Mouse (Mus musculus): ENCODE measurements at regions not wholly inside any gene's neighbourhood (a gene's known extent, or its start where the extent isn't known, plus 50 kb on each side); places are given as distances from the start of the nearest gene placed in this dataset.

DNA sequence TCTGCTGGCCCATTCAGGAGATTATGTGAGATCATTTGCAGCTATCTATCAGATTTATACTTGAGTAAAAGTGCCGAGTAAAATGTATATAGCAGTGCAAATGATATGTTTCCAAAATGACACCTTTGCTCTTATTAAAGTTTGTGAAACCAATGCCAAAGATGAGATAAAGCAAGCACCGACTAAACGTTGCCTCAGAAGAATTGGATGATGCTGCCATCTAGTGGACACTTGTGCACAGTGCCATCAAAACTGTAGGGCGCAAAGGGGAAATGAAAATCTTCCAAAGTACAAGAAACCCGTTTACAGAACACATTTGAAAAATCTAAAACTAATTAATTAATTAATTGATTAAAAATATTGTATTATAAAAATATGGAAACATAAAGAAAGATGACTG is 127.2 kb downstream of the Atxn7l3b start:
- H3K27me3 ChIP-seq (ENCODE audit: control insufficient read depth, insufficient read depth, low read length) = no peaks in the 10 kb centered on the region
- H3K4me2 ChIP-seq (replicated peaks; ENCODE audit: low read depth, low read length) = no peak overlapping the region
- DNase-seq (ENCODE audit: low spot score) (peak; percentile 76), ATAC-seq (ENCODE audit: low FRiP score) (peak; percentile 36; the same call in 1 of the 2 replicates)
- no peaks in the 10 kb centered on the region for H3K9me3 ChIP-seq (ENCODE audit: control insufficient read depth, low read length)
- WGBS = 10% methylated on average over 5 of the region's 5 CpGs
- H3K36me3 ChIP-seq (ENCODE audit: control insufficient read depth, insufficient read depth, low read length) = no peaks in the 10 kb centered on the region
- no peaks in the 10 kb centered on the region for H3K4me1 ChIP-seq (replicated peaks; ENCODE audit: control insufficient read depth, insufficient read depth, low read length)
- H3K27ac ChIP-seq (ENCODE audit: low read depth, low read length) = no peak overlapping the region
- no peak overlapping the region for H3K4me3 ChIP-seq (ENCODE audit: low read depth, low read length)
- no peak overlapping the region for H3K9ac ChIP-seq (ENCODE audit: low read depth, low read length)

- 58% methylated on average over 7 of the region's 7 CpGs for WGBS
- Histone ChIP-seq H3K9ac (ENCODE audit: low read depth, low read length) (no peak overlapping the region), H3K4me3 (ENCODE audit: low read depth, low read length) (no peak overlapping the region), H3K4me1 (replicated peaks; ENCODE audit: control insufficient read depth, insufficient read depth, low read length) (no peaks in the 10 kb centered on the region), H3K4me2 (replicated peaks; ENCODE audit: low read depth, low read length) (no peak overlapping the region), H3K36me3 (ENCODE audit: control insufficient read depth, insufficient read depth, low read length) (no peaks in the 10 kb centered on the region), H3K9me3 (ENCODE audit: control insufficient read depth, low read length) (no peaks in the 10 kb centered on the region), H3K27ac (ENCODE audit: low read depth, low read length) (no peak overlapping the region), H3K27me3 (ENCODE audit: control insufficient read depth, insufficient read depth, low read length) (no peaks in the 10 kb centered on the region)
- no peak for ATAC-seq (ENCODE audit: low FRiP score)
- DNase-seq (ENCODE audit: low spot score) = no peak
These were observed 130.2 kb downstream of the Atxn7l3b start for GRCm38 (mm10) chr10:112798603-112799002.

- H3K4me1 ChIP-seq (replicated peaks; ENCODE audit: control insufficient read depth, insufficient read depth, low read length) = no peaks in the 10 kb centered on the region
- no peaks in the 10 kb centered on the region for H3K27me3 ChIP-seq (ENCODE audit: control insufficient read depth, insufficient read depth, low read length)
- ATAC-seq (ENCODE audit: low FRiP score) (no peak), DNase-seq (ENCODE audit: low spot score) (no peak)
- H3K9me3 ChIP-seq (ENCODE audit: control insufficient read depth, low read length) = no peaks in the 10 kb centered on the region
- H3K9ac ChIP-seq (ENCODE audit: low read depth, low read length) = no peak overlapping the region
- no peak overlapping the region for H3K4me2 ChIP-seq (replicated peaks; ENCODE audit: low read depth, low read length)
- H3K36me3 ChIP-seq (ENCODE audit: control insufficient read depth, insufficient read depth, low read length) = no peaks in the 10 kb centered on the region
- WGBS = 13% methylated on average over 4 of the region's 4 CpGs
- H3K4me3 ChIP-seq (ENCODE audit: low read depth, low read length) = no peak overlapping the region
- H3K27ac ChIP-seq (ENCODE audit: low read depth, low read length) = no peak overlapping the region
These were observed 130.7 kb downstream of the Atxn7l3b start for GRCm38 (mm10) chr10:112798090-112798489.

- WGBS = 9% methylated on average over 1 of the region's 1 CpGs
- Histone ChIP-seq H3K27ac (ENCODE audit: low read depth, low read length) (no peak overlapping the region), H3K4me1 (replicated peaks; ENCODE audit: control insufficient read depth, insufficient read depth, low read length) (no peaks in the 10 kb centered on the region), H3K27me3 (ENCODE audit: control insufficient read depth, insufficient read depth, low read length) (no peaks in the 10 kb centered on the region), H3K4me2 (replicated peaks; ENCODE audit: low read depth, low read length) (no peak overlapping the region), H3K36me3 (ENCODE audit: control insufficient read depth, insufficient read depth, low read length) (no peaks in the 10 kb centered on the region), H3K9ac (ENCODE audit: low read depth, low read length) (no peak overlapping the region), H3K9me3 (ENCODE audit: control insufficient read depth, low read length) (no peaks in the 10 kb centered on the region), H3K4me3 (ENCODE audit: low read depth, low read length) (no peak overlapping the region)
- ATAC-seq (ENCODE audit: low FRiP score) = peak; percentile 56
- DNase-seq (ENCODE audit: low spot score) = no peak
These were observed 132.9 kb downstream of the Atxn7l3b start for GRCm38 (mm10) chr10:112795938-112796337.

- Histone ChIP-seq H3K9me3 (ENCODE audit: control insufficient read depth, low read length) (no peaks in the 10 kb centered on the region), H3K27me3 (ENCODE audit: control insufficient read depth, insufficient read depth, low read length) (no peaks in the 10 kb centered on the region), H3K27ac (ENCODE audit: low read depth, low read length) (no peak overlapping the region), H3K4me2 (replicated peaks; ENCODE audit: low read depth, low read length) (no peak overlapping the region), H3K4me3 (ENCODE audit: low read depth, low read length) (no peak overlapping the region), H3K4me1 (replicated peaks; ENCODE audit: control insufficient read depth, insufficient read depth, low read length) (no peaks in the 10 kb centered on the region), H3K9ac (ENCODE audit: low read depth, low read length) (no peak overlapping the region), H3K36me3 (ENCODE audit: control insufficient read depth, insufficient read depth, low read length) (no peaks in the 10 kb centered on the region)
- DNase-seq (ENCODE audit: low spot score) (no peak), ATAC-seq (ENCODE audit: low FRiP score) (peak; percentile 62)
- WGBS = 83% methylated on average over 1 of the region's 1 CpGs
These were observed 133.3 kb downstream of the Atxn7l3b start for GRCm38 (mm10) chr10:112795473-112795872.

GRCm38 (mm10) chr10:112788236-112788635 is 140.6 kb downstream of the Atxn7l3b start:
- Histone ChIP-seq H3K27ac (ENCODE audit: low read depth, low read length) (no peak overlapping the region), H3K9ac (ENCODE audit: low read depth, low read length) (no peak overlapping the region), H3K9me3 (ENCODE audit: control insufficient read depth, low read length) (no peaks in the 10 kb centered on the region), H3K36me3 (ENCODE audit: control insufficient read depth, insufficient read depth, low read length) (no peaks in the 10 kb centered on the region), H3K27me3 (ENCODE audit: control insufficient read depth, insufficient read depth, low read length) (no peaks in the 10 kb centered on the region), H3K4me3 (ENCODE audit: low read depth, low read length) (no peak overlapping the region), H3K4me1 (replicated peaks; ENCODE audit: control insufficient read depth, insufficient read depth, low read length) (no peaks in the 10 kb centered on the region), H3K4me2 (replicated peaks; ENCODE audit: low read depth, low read length) (no peak overlapping the region)
- 84% methylated on average over 3 of the region's 3 CpGs for WGBS
- no peak for DNase-seq (ENCODE audit: low spot score)
- no peak for ATAC-seq (ENCODE audit: low FRiP score)

DNA sequence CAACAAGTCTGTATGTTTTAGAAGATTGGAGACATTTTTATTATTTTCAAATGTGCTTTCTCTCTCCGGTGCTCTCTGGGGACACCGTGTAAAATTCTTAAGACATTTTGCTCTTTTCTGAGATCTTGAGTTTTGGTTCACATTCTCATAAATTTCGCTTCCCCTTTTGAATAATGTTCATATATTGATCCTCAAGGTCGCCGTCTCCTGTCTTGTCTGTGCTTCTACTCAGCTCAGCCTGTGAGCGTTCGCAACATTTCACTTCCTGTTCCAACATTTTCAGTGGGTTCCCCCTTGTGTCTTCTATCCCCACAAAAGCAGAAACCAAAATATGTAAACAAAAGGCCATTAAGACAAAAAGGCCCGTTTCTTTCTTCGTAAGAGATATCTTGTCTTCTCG is 154.5 kb downstream of the Atxn7l3b start:
- Histone ChIP-seq H3K4me2 (replicated peaks; ENCODE audit: low read depth, low read length) (no peak overlapping the region), H3K4me1 (replicated peaks; ENCODE audit: control insufficient read depth, insufficient read depth, low read length) (no peaks in the 10 kb centered on the region), H3K4me3 (ENCODE audit: low read depth, low read length) (no peak overlapping the region), H3K9me3 (ENCODE audit: control insufficient read depth, low read length) (no peaks in the 10 kb centered on the region), H3K9ac (ENCODE audit: low read depth, low read length) (no peak overlapping the region), H3K27me3 (ENCODE audit: control insufficient read depth, insufficient read depth, low read length) (no peaks in the 10 kb centered on the region), H3K36me3 (ENCODE audit: control insufficient read depth, insufficient read depth, low read length) (no peaks in the 10 kb centered on the region), H3K27ac (ENCODE audit: low read depth, low read length) (no peak overlapping the region)
- no peak for DNase-seq (ENCODE audit: low spot score)
- no peak for ATAC-seq (ENCODE audit: low FRiP score)
- WGBS = 91% methylated on average over 10 of the region's 10 CpGs

GRCm38 (mm10) chr10:112746683-112747082 is 182.1 kb downstream of the Atxn7l3b start:
- ATAC-seq (ENCODE audit: low FRiP score) (no peak), DNase-seq (ENCODE audit: low spot score) (no peak)
- no peak overlapping the region for H3K9ac ChIP-seq (ENCODE audit: low read depth, low read length)
- H3K27me3 ChIP-seq (ENCODE audit: control insufficient read depth, insufficient read depth, low read length) = no peaks in the 10 kb centered on the region
- H3K9me3 ChIP-seq (ENCODE audit: control insufficient read depth, low read length) = no peaks in the 10 kb centered on the region
- no peak overlapping the region for H3K27ac ChIP-seq (ENCODE audit: low read depth, low read length)
- no peaks in the 10 kb centered on the region for H3K36me3 ChIP-seq (ENCODE audit: control insufficient read depth, insufficient read depth, low read length)
- H3K4me1 ChIP-seq (replicated peaks; ENCODE audit: control insufficient read depth, insufficient read depth, low read length) = no peaks in the 10 kb centered on the region
- H3K4me3 ChIP-seq (ENCODE audit: low read depth, low read length) = no peak overlapping the region
- WGBS = 70% methylated on average over 1 of the region's 1 CpGs
- H3K4me2 ChIP-seq (replicated peaks; ENCODE audit: low read depth, low read length) = no peak overlapping the region

DNA sequence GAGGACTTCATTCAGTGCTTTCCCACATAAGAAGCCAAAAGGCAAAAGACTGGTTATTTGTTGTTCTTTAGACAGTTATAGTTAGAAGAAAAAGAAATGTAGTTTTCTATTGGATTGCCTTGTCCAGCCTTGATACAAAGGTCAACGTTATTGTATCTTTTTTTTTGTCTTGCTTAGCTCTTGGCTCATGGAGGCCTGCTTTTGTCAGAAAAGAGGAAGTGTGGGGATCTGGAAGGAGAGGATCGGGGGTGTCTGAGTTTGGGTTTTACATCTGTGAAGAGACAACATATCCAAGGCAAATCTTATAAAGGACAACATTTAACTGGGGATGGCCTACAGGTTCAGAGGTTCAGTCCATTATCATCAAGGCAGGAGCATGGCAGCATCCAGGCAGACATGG is 185.3 kb downstream of the Atxn7l3b start:
- 86% methylated on average over 2 of the region's 2 CpGs for WGBS
- DNase-seq (ENCODE audit: low spot score) = no peak

More for the DNA sequence above, 185.3 kb downstream of the Atxn7l3b start:
- no peak overlapping the region for H3K27ac ChIP-seq (ENCODE audit: low read depth, low read length)
- no peak for ATAC-seq (ENCODE audit: low FRiP score)
- H3K36me3 ChIP-seq (ENCODE audit: control insufficient read depth, insufficient read depth, low read length) = no peaks in the 10 kb centered on the region
- no peak overlapping the region for H3K4me2 ChIP-seq (replicated peaks; ENCODE audit: low read depth, low read length)
- H3K4me3 ChIP-seq (ENCODE audit: low read depth, low read length) = no peak overlapping the region
- H3K27me3 ChIP-seq (ENCODE audit: control insufficient read depth, insufficient read depth, low read length) = no peaks in the 10 kb centered on the region
- no peaks in the 10 kb centered on the region for H3K4me1 ChIP-seq (replicated peaks; ENCODE audit: control insufficient read depth, insufficient read depth, low read length)
- H3K9me3 ChIP-seq (ENCODE audit: control insufficient read depth, low read length) = no peaks in the 10 kb centered on the region
- H3K9ac ChIP-seq (ENCODE audit: low read depth, low read length) = no peak overlapping the region

All from hindbrain, embryonic 11.5 days (tissue).